Mouse (Mus musculus) embryonic fibroblast, embryonic 13.5 days (primary cell): Measurements from ENCODE around the gene Bpifb4.

ENCODE experiments used
- CTCF ChIP-seq: IDR thresholded peaks from 2 replicates; pipeline ENCODE4 v1.5.1; 2011; ENCODE audit warnings: mild to moderate bottlenecking, control low read depth, low read length, moderate library complexity, borderline replicate concordance; ENCODE audit not compliant: insufficient read depth
- POLR2A ChIP-seq: IDR thresholded peaks from 2 replicates; pipeline ENCODE4 v1.6.1; 2011; ENCODE audit warnings: low read depth, mild to moderate bottlenecking, control low read depth, low read length, moderate library complexity

- TF ChIP-seq CTCF, result no peak
- no peak for TF ChIP-seq POLR2A
Observed at GRCm38 (mm10) chr2:153900088-153900487, 37.9 kb upstream of the Bpifb4 start, which contains the start of gene Bpifb6.
